Mouse (Mus musculus) heart, postnatal 0 days (tissue): ENCODE results near the gene Olfr460.
"Not testable (repeated sequence)": the region's sequence is repeated elsewhere in the genome, so short reads cannot be mapped to it uniquely, and the experiment has no call there.

ENCODE experiments used
- CTCF ChIP-seq: IDR thresholded peaks from 2 replicates; pipeline ENCODE4 v1.5.1; 2016; ENCODE audit warnings: antibody characterized with exemption, control low read depth, low read depth
- EP300 ChIP-seq: IDR thresholded peaks from 2 replicates; pipeline ENCODE4 v1.6.1; 2016; ENCODE audit warnings: antibody characterized with exemption, low read depth

DNA sequence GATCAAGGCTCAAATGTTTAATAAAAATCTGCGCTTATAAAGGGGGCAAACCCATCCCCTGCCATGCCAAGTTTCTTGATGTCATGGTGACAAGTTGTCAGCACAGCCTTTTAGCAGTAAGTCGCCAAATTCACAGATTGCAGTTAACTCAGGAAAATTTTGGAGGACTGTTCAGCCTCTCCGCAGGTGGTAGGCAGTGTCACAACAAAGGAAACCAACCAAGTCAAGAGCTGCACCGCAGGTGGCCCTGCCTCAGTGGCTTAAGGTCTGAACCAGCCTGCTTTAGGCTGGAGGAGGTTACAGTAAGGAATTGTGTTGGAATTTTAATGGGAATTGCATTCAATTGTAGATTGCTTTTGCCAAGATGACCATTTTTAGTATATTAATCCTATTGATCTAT is 29.3 kb downstream of the Olfr460 start:
- TF ChIP-seq CTCF, EP300: not testable (repeated sequence)
